Mouse (Mus musculus) limb, embryonic 14.5 days (tissue): ENCODE data around the gene Dab2ip. TPM values are rescaled to one million over a fixed set of nuclear protein-coding genes. Genes with fewer than 3 reads are reported as not detected.

Experiments
- ATAC-seq: fragments of 200-750 bp; cut with Nextera tagmentation; 2 replicates; pipeline ENCODE4 v1.8.0; 2017; ENCODE audit warnings: low read depth, moderate number of reproducible peaks, moderate TSS enrichment; ENCODE audit not compliant: low FRiP score
- DNase-seq: peaks from one replicate; pipeline ENCODE4 v3.0.0-alpha.2; 2015; ENCODE audit warnings: low spot score
- H3K27ac ChIP-seq: fragments of 300-500 bp; sonication (generic); replicated peaks from 2 replicates; pipeline ENCODE4 v1.5.1; 2014; ENCODE audit warnings: low read depth, mild to moderate bottlenecking, low read length, moderate library complexity, mixed read lengths
- H3K27me3 ChIP-seq: fragments of 300-500 bp; sonication (generic); 2 replicates; pipeline ENCODE4 v1.6.1; 2014; ENCODE audit warnings: low read length, mixed read lengths; ENCODE audit not compliant: control insufficient read depth, insufficient read depth
- H3K36me3 ChIP-seq: fragments of 300-500 bp; sonication (generic); 2 replicates; pipeline ENCODE4 v1.6.1; 2014; ENCODE audit warnings: mild to moderate bottlenecking, low read length, moderate library complexity, mixed read lengths; ENCODE audit not compliant: control insufficient read depth, insufficient read depth
- H3K4me1 ChIP-seq: fragments of 300-500 bp; sonication (generic); 2 replicates; pipeline ENCODE4 v1.6.1; 2014; ENCODE audit warnings: antibody characterized with exemption, low read length, mixed read lengths; ENCODE audit not compliant: control insufficient read depth, insufficient read depth
- H3K4me2 ChIP-seq: fragments of 300-500 bp; sonication (generic); replicated peaks from 2 replicates; pipeline ENCODE4 v1.6.1; 2014; ENCODE audit warnings: low read depth, mild to moderate bottlenecking, low read length, moderate library complexity; ENCODE audit not compliant: severe bottlenecking
- H3K4me3 ChIP-seq: fragments of 300-500 bp; sonication (generic); replicated peaks from 2 replicates; pipeline ENCODE4 v1.5.1; 2014; ENCODE audit warnings: low read length
- H3K9ac ChIP-seq: fragments of 300-500 bp; sonication (generic); 2 replicates; pipeline ENCODE4 v1.6.1; 2014; ENCODE audit warnings: mild to moderate bottlenecking, low read depth, low read length, moderate library complexity; ENCODE audit not compliant: severe bottlenecking
- H3K9me3 ChIP-seq: fragments of 300-500 bp; sonication (generic); 2 replicates; pipeline ENCODE4 v1.6.1; 2016; ENCODE audit warnings: low read length; ENCODE audit not compliant: control insufficient read depth
- POLR2A ChIP-seq: fragments of 200-500 bp; IDR thresholded peaks from 2 replicates; pipeline ENCODE4 v1.8.0; 2012; ENCODE audit warnings: inconsistent platforms, mild to moderate bottlenecking, moderate library complexity, borderline replicate concordance; ENCODE audit not compliant: insufficient read depth, insufficient read length; ENCODE audit errors: extremely low read depth
- WGBS: fragments of 180-500 bp; shearing (Covaris S2); extraction: QIAGEN DNeasy Blood & Tissue Kit; methylation state at CpG from one replicate; pipeline ENCODE4 v1.1.7; 2014; 5-methylcytosine and 5-hydroxymethylcytosine counted together
- polyA plus RNA-seq, 2 experiments: library from polyadenylated mRNA; depleted of rRNA in 1 of 2; stranded (reverse) in 1 of 2; unstranded in 1 of 2; fragments of >200 nt; fragmentation: Nextera tagmentation in 1 of 2; extraction: Ambion mirVana in 1 of 2; gene quantifications; 2 replicates each; pipeline versions ENCODE4 v1.2.1 to v1.2.3; 2012 to 2014

Dab2ip gene
- polyA plus RNA-seq, 2 experiments, result 62.2 to 69.8 TPM

DNA sequence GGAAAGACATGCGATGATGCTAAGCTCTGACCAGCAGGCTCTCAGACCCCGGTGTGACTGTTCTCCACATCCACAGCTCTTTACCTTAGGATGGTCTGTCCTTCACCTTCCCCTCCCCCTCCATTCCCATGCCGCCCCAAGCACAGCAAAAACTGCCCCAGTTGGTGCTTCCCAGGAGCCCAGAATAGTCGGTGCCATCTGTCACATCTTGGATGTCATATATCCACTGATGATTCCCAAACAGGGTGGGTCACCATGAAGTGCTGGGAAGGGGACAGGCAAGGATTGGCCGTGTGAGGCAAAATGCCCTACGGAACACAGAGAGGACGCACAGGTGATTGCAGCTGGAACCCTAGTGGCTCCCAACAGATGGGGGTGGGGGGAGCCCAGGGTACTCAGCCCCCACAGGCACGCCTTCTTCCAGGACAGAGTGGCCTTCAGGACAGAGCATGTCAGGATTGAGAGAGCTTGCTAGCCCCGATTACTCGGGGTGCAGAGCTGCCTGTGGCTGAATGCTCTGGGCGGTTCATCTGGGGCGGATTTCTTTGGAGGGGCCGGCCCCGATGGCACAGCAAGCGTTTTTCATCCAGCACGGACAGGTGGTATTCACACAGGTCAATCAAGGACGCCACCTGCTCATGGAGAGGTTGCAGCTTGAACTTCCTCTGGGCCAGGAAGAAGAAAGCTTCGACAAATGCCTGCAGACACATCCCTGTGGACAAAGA is 193.9 kb downstream of the Dab2ip start:
- Histone ChIP-seq H3K9ac (no peak overlapping the region), H3K4me2 (no peak overlapping the region), H3K27ac (no peak overlapping the region), H3K27me3 (no peaks in the 10 kb centered on the region), H3K9me3 (no peaks in the 10 kb centered on the region), H3K36me3 (no peaks in the 10 kb centered on the region), H3K4me3 (no peak overlapping the region), H3K4me1 (peaks cover 31% of the 10 kb centered on the region)
- TF ChIP-seq POLR2A, result no peak
- ATAC-seq, result no peak
- 74% methylated on average over 18 of the region's 18 CpGs for WGBS
- no peak for DNase-seq

DNA sequence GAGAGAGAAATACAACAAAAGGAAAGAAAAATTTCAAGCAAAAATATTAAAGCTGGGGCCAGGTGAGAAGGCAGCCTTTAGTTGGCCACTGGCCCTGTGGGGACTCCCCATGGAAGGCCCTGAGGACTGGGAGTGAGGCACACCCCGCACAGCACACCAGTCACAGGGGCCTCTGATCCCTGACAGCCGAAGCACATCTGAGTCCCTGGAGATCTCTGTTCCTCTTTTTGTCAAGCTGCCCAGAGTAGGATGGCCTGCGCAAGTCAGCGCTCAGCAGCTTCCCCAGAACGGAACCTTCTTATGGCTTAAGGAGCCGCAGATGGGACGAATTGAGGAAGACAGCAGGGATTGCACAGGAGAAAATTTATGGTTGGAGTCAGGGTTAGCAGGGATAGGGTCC is 198.4 kb downstream of the Dab2ip start:
- Histone ChIP-seq H3K9ac (no peak overlapping the region), H3K36me3 (no peaks in the 10 kb centered on the region), H3K27ac (no peak overlapping the region), H3K9me3 (no peaks in the 10 kb centered on the region), H3K4me1 (no peaks in the 10 kb centered on the region), H3K4me3 (no peak overlapping the region), H3K27me3 (no peaks in the 10 kb centered on the region), H3K4me2 (no peak overlapping the region)
- no peak for TF ChIP-seq POLR2A
- WGBS, result 62% methylated on average over 6 of the region's 7 CpGs
- DNase-seq (no peak), ATAC-seq (no peak)

DNA sequence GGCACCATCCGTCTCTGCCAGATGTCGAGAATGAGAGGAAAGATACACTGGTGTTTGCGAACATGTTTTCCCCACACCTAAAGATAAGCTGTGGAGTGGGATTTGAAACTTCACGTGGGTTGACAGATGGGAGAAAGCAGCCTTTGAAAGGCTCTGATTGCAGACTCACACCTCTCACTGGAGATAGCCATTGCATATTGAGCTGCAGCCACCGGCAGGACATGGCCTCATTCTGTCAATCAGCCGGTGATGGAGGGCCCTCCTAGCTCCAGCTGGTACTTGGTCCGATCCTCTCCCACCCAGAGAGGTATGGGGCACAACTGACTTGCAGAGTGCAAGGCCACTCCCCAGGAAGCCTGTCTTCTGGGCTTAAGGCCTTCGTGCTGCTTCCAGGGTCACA is 202.3 kb downstream of the Dab2ip start:
- 59% methylated on average over 8 of the region's 8 CpGs for WGBS
- Histone ChIP-seq H3K9ac (no peak overlapping the region), H3K36me3 (no peaks in the 10 kb centered on the region), H3K4me2 (no peak overlapping the region), H3K27me3 (no peaks in the 10 kb centered on the region), H3K4me1 (no peaks in the 10 kb centered on the region), H3K27ac (no peak overlapping the region), H3K9me3 (no peaks in the 10 kb centered on the region), H3K4me3 (no peak overlapping the region)
- ATAC-seq (no peak), DNase-seq (no peak)
- no peak for TF ChIP-seq POLR2A

DNA sequence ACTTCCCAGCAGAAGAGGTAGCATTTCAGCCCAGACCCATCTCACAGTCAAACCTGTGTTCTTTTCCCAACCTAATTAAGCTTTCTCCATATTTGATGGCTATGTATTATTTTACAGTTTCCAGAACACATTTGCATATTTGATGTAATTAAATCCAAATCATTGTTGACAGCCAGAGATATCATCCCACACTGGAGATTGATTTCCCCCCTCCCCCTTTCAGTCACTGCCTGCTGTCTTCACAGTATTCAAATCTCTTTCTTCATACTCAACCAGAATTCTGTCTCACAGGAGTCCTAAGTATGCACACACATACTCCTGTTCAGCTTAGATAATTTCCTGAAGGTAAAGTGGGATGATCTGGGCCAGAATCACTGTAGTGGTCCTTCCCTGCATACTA is 202.8 kb downstream of the Dab2ip start:
- no peak overlapping the region for H3K9ac ChIP-seq
- DNase-seq (no peak), ATAC-seq (no peak)
- no peaks in the 10 kb centered on the region for H3K36me3 ChIP-seq
- no peak overlapping the region for H3K4me2 ChIP-seq
- no peaks in the 10 kb centered on the region for H3K9me3 ChIP-seq
- no peak overlapping the region for H3K27ac ChIP-seq
- no peak overlapping the region for H3K4me3 ChIP-seq
- no peaks in the 10 kb centered on the region for H3K4me1 ChIP-seq
- TF ChIP-seq POLR2A, result no peak
- H3K27me3 ChIP-seq, result no peaks in the 10 kb centered on the region

DNA sequence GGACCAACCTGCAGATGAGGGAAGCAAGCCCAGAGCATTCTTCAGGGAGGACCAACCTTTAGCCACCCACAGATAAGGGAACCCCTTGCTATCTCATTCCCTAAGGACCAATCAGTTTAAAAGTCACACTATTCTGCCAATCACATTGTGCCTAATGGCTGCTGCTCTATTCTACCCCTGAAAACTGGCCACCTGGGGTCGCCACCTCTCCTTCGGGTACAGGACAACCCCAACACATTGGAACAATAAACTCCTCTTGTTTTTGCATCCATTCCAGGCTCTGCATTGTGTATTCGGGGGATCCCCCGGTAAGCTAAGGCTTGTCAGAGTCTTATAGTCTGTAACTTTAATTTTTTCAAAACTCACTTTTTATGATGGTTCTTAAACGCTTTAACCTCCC is 203.4 kb downstream of the Dab2ip start:
- Histone ChIP-seq H3K4me2 (no peak overlapping the region), H3K9ac (no peak overlapping the region), H3K4me3 (no peak overlapping the region), H3K27ac (no peak overlapping the region), H3K27me3 (no peaks in the 10 kb centered on the region), H3K36me3 (no peaks in the 10 kb centered on the region), H3K9me3 (no peaks in the 10 kb centered on the region), H3K4me1 (no peaks in the 10 kb centered on the region)
- WGBS, result 81% methylated on average over 5 of the region's 5 CpGs
- no peak for DNase-seq
- TF ChIP-seq POLR2A, result no peak
- ATAC-seq, result no peak
